Mouse (Mus musculus): ENCODE measurements around the gene Gtf2i. TPM values are rescaled to one million over a fixed set of nuclear protein-coding genes. Genes with fewer than 3 reads are reported as not detected.
A peak's percentile ranks its signal among the peaks of the same experiment; 100 is the strongest.

Gtf2i gene
- polyA plus RNA-seq, 1 experiment from 2014 or later, result 170 TPM

DNA sequence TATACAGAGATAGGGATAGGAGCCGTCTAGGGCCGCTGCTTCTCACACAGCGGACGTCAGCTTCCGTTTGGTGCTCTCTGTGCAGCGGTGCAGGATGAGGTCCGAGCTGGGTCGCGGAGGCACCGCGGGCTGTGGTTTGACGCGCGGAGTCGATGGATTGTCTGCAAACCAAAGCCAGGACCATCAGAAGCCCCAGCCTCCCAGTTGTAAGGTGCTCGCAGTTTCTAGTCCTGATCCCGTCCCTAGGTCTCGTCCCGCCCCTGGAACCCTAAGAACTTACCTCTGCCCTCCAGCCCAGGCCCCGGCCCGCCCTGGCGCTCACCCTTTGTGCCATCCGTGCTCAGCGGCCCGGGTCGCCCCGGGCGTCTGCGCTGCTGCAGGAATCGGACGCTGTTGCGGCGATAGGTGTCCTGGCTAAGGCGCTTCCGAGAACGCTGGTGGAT lies 92.8 kb downstream of the Gtf2i start:
- H3K36me3 ChIP-seq, result peaks cover 9% of the 10 kb centered on the region
- WGBS, result 4% methylated on average over 36 of the region's 36 CpGs
- no peak for ATAC-seq (ENCODE audit: insufficient number of reproducible peaks, low FRiP score, low TSS enrichment, low read depth)

DNA sequence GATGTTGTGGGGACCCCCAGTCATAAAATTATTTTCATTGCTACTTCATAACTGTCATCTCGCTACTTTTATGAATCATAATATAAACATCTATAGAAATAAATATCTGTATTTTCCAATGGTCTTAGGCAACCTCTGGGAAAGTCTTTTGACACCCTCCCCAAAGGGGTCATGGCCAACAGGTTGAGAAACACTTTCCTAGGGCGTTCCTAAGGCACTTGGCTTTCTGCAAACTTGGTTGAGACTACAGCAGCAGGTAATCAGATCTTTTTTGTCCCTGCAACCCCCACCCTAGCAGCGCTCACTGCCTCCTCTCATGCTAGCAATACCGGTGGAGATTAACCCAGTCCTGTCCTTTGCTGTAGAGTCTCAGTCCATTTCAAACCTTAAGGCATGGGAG lies 93.3 kb downstream of the Gtf2i start:
- ATAC-seq (ENCODE audit: insufficient number of reproducible peaks, low FRiP score, low TSS enrichment, low read depth), result no peak
- Histone ChIP-seq H3K36me3 (peaks cover 14% of the 10 kb centered on the region), H3K4me3 (0 out of 2 replicates have a peak overlapping the region, but pooled peaks have one; percentile 29), H3K9ac (no peak overlapping the region), H3K27ac (no peak overlapping the region), H3K4me1 (peaks cover 17% of the 10 kb centered on the region), H3K9me3 (no peaks in the 10 kb centered on the region), H3K27me3 (peaks cover 11% of the 10 kb centered on the region), H3K4me2 (peak overlapping the region; percentile 50)
- WGBS, result 40% methylated on average over 4 of the region's 4 CpGs

More for the DNA sequence above, 92.8 kb downstream of the Gtf2i start:
- peaks cover 22% of the 10 kb centered on the region for H3K4me1 ChIP-seq
- peak overlapping the region; percentile 29 for H3K4me3 ChIP-seq
- no peak overlapping the region for H3K27ac ChIP-seq
- H3K4me2 ChIP-seq, result peak overlapping the region; percentile 50
- H3K9me3 ChIP-seq, result no peaks in the 10 kb centered on the region
- peak overlapping the region; percentile 21; the same call in 1 of the 2 replicates for H3K9ac ChIP-seq
- peaks cover 11% of the 10 kb centered on the region for H3K27me3 ChIP-seq

DNA sequence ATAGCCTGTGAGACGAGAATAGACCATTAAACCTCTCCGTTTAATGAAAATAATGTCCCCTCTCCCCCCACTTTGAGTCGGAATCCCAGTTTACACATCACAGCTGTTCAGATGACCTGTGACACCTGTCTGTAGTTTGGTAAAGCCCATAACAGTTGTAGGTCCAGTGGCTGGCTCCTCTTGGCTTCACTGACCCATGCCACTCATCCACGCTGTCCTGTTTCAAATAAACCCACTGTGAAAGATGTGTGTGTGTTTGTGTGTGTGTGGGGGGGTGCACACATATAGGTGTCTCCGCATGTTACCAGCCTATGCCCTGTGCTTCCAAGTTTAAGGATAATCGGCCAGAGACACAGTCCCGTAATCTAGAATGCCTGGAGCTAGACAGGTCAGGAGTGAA lies 96.7 kb downstream of the Gtf2i start:
- H3K4me2 ChIP-seq, result no peak overlapping the region
- ATAC-seq (ENCODE audit: insufficient number of reproducible peaks, low FRiP score, low TSS enrichment, low read depth), result no peak
- peaks cover 25% of the 10 kb centered on the region for H3K36me3 ChIP-seq
- H3K9me3 ChIP-seq, result no peaks in the 10 kb centered on the region
- peaks cover 17% of the 10 kb centered on the region for H3K4me1 ChIP-seq
- H3K9ac ChIP-seq, result no peak overlapping the region
- WGBS, result 90% methylated on average over 7 of the region's 7 CpGs
- H3K27me3 ChIP-seq, result peaks cover 11% of the 10 kb centered on the region
- no peak overlapping the region for H3K27ac ChIP-seq
- H3K4me3 ChIP-seq, result no peak overlapping the region

DNA sequence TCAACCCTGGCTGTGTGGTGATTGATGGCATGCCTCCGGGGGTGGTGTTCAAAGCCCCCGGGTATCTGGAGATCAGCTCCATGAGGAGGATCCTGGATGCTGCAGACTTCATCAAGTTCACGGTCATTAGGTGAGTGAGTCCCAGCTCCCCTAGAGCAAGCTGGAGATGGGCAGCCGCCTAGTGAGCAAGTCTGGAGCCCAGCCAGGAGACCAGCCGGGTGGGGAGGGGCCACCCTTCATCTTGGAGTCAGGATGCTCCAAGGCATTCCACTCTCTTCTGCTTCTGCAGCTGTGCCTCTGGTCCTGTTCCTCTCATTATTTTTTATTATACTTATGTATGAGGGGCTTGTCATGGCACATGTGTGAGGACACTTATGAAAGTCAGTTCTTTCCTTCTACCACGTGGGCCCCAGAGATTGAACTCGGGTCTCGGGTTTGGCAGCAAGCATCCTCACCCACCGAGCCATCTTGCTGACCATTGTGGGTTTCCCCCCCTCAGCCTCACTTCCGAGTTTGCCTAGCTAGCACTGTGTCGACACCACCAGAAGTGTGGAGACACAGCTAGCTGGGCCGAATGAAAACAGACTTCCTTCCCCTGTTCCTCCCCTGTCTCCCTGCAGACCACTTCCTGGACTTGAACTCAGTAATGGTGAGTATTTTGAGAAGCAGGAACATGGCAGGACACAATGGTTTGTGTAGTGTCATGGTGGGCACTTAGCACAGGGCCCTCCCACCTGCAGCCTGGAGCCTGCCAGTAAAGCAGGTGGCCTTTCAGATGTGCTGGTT lies 100.3 kb downstream of the Gtf2i start:
- peaks cover 8% of the 10 kb centered on the region; the same call in 1 of the 2 replicates for H3K4me1 ChIP-seq
- ATAC-seq (ENCODE audit: insufficient number of reproducible peaks, low FRiP score, low TSS enrichment, low read depth), result no peak
- 51% methylated on average over 12 of the region's 12 CpGs for WGBS
- H3K27ac ChIP-seq, result no peak overlapping the region
- H3K4me2 ChIP-seq, result no peak overlapping the region
- H3K36me3 ChIP-seq, result peaks cover 38% of the 10 kb centered on the region
- no peak overlapping the region for H3K9ac ChIP-seq
- H3K27me3 ChIP-seq, result no peaks in the 10 kb centered on the region
- H3K4me3 ChIP-seq, result no peak overlapping the region
- H3K9me3 ChIP-seq, result no peaks in the 10 kb centered on the region

DNA sequence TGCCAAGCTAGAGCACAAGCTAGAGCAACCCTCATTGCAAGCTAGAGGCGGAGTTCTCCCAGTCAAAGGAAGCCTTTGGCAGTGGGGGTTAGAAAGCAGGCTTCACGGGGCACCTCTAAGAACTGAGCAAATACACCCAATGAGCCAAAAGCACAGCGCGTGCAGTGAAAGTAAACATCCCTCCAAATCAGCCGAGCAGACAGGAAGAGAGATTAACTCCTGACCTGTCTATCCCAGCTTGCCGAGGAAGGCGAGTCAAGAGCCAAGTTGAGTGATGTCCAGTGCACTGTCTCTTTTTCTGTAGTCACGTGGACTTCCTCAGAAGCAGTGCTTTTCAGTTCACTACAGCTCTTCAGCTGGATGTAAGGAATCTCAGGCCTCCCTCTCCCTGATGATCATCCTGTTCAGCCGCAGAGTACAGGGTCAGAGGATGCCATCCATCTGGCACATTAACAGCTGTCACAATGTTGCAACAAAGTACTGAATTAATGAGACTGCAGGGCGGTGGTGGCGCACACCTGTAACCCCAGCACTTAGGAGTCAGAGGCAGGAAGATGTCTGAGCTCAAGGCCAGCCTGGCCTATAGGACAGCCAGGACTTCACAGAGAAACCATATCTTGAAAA lies 104.5 kb downstream of the Gtf2i start:
- ATAC-seq (ENCODE audit: insufficient number of reproducible peaks, low FRiP score, low TSS enrichment, low read depth), result no peak
- Histone ChIP-seq H3K36me3 (peaks cover 29% of the 10 kb centered on the region), H3K27me3 (no peaks in the 10 kb centered on the region), H3K9ac (no peak overlapping the region), H3K9me3 (no peaks in the 10 kb centered on the region), H3K4me2 (no peak overlapping the region), H3K4me1 (peaks cover 8% of the 10 kb centered on the region; the same call in 1 of the 2 replicates), H3K27ac (no peak overlapping the region), H3K4me3 (no peak overlapping the region)
- 51% methylated on average over 11 of the region's 11 CpGs for WGBS

DNA sequence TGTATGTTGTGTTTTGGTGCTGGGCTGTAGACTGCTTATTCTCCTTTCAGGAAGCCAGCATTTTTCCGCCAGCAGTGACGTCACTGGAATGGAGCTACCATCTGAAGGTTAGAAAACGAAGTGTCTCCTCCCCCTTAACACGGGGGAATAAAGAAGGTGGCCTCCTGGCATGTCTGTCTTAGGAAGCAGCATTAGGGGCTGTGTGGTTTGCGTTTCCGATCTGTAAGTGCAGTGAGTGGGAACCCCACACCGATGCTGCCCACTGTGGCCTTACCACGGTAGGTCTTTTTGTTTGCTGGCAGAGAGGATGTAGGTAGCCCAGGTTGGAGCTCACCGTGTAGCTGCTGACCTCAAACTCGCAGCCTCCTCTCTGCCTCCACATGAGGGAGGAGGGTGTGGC lies 107.8 kb downstream of the Gtf2i start:
- peaks cover 41% of the 10 kb centered on the region for H3K36me3 ChIP-seq
- no peaks in the 10 kb centered on the region for H3K27me3 ChIP-seq
- no peak overlapping the region for H3K9ac ChIP-seq
- no peaks in the 10 kb centered on the region for H3K9me3 ChIP-seq
- H3K4me1 ChIP-seq, result no peaks in the 10 kb centered on the region
- no peak overlapping the region for H3K4me3 ChIP-seq
- WGBS, result 73% methylated on average over 10 of the region's 10 CpGs
- H3K27ac ChIP-seq, result no peak overlapping the region
- no peak overlapping the region for H3K4me2 ChIP-seq
- no peak for ATAC-seq (ENCODE audit: insufficient number of reproducible peaks, low FRiP score, low TSS enrichment, low read depth)

DNA sequence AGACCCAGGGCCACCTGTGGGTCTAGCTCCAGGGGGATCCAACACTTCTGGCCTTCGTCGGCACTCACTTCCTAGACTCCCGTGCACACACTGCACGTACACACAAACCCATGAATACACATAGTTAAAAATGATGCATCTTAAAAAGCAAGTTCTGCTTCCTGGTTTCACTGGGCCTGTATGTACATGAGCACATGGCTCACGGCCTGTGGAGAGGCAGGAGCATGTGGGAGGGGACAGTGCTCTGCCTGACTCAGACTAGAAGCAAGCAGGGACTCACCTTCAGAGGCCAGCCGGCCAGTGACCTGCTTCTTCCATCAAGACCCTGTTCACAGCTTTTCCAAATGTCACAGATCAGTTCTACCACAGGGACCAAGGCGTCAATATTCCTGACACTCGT lies 120.9 kb downstream of the Gtf2i start:
- no peak for ATAC-seq (ENCODE audit: insufficient number of reproducible peaks, low FRiP score, low TSS enrichment, low read depth)
- Histone ChIP-seq H3K9ac (no peak overlapping the region), H3K27me3 (no peaks in the 10 kb centered on the region), H3K9me3 (no peaks in the 10 kb centered on the region), H3K36me3 (peaks cover 45% of the 10 kb centered on the region), H3K27ac (no peak overlapping the region), H3K4me1 (no peaks in the 10 kb centered on the region), H3K4me2 (no peak overlapping the region), H3K4me3 (no peak overlapping the region)
- WGBS, result 82% methylated on average over 8 of the region's 8 CpGs

DNA sequence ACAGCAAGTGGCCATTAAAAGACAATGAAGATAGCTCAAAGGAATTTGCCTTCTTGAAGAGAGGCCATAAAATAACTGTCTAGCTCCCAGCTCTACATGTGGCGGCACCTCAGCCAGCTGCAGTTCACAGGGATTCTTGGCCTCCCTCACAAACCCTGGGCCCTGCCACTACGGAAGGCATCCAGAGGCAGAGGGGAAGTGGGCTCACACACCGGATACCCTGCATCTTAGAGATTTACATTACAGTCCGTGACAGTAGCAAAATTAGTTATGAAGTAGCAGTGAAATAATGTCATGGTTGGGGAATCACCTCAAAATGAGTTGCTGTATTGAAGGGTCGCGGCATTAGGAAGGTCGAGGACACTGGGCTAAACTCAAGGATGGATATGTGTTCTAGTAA lies 126.0 kb downstream of the Gtf2i start:
- Histone ChIP-seq H3K27ac (no peak overlapping the region), H3K27me3 (no peaks in the 10 kb centered on the region), H3K36me3 (0 out of 2 replicates have a peak, but pooled peaks cover 15% of the 10 kb centered on the region), H3K4me2 (no peak overlapping the region), H3K4me3 (no peak overlapping the region), H3K9me3 (no peaks in the 10 kb centered on the region), H3K4me1 (peaks cover 1% of the 10 kb centered on the region), H3K9ac (no peak overlapping the region)
- WGBS, result 67% methylated on average over 7 of the region's 7 CpGs
- ATAC-seq (ENCODE audit: insufficient number of reproducible peaks, low FRiP score, low TSS enrichment, low read depth), result no peak

Small RNA genes within 50 kb of the gene (microRNA-seq; reads per million reads assigned to microRNA genes)
- not detected for gene Mir3965

Other genes with a start within 250 kb of the Gtf2i start
- gene Castor2, start 215.0 kb downstream of the Gtf2i start, polyA plus RNA-seq (2015; fragmentation: Nextera tagmentation; extraction: Ambion mirVana), result 8.5 and 9.4 TPM in 2 replicates
- 27.4 and 30.3 TPM in 2 replicates for gene Rcc1l, start 138.0 kb downstream of the Gtf2i start, polyA plus RNA-seq (2015; fragmentation: Nextera tagmentation; extraction: Ambion mirVana)
- gene Gtf2ird2, start 130.7 kb downstream of the Gtf2i start, polyA plus RNA-seq (2015; fragmentation: Nextera tagmentation; extraction: Ambion mirVana), result 7.6 and 8.4 TPM in 2 replicates
- 12.3 and 13.1 TPM in 2 replicates for gene Ncf1, start 85.1 kb downstream of the Gtf2i start, polyA plus RNA-seq (2015; fragmentation: Nextera tagmentation; extraction: Ambion mirVana)
- gene Gtf2ird1, start 142.0 kb upstream of the Gtf2i start, polyA plus RNA-seq (2015; fragmentation: Nextera tagmentation; extraction: Ambion mirVana), result 93.5 and 102 TPM in 2 replicates
- 3.3 and 3.9 TPM in 2 replicates for gene Clip2, start 237.7 kb upstream of the Gtf2i start, polyA plus RNA-seq (2015; fragmentation: Nextera tagmentation; extraction: Ambion mirVana)
- gene Syna, start 245.4 kb upstream of the Gtf2i start, polyA plus RNA-seq (2015; fragmentation: Nextera tagmentation; extraction: Ambion mirVana), result 0.09 and 0.17 TPM in 2 replicates